Mouse (Mus musculus): ENCODE measurements at regions not wholly inside any gene's neighbourhood (a gene's known extent, or its start where the extent isn't known, plus 50 kb on each side); places are given as distances from the start of the nearest gene placed in this dataset.

DNA sequence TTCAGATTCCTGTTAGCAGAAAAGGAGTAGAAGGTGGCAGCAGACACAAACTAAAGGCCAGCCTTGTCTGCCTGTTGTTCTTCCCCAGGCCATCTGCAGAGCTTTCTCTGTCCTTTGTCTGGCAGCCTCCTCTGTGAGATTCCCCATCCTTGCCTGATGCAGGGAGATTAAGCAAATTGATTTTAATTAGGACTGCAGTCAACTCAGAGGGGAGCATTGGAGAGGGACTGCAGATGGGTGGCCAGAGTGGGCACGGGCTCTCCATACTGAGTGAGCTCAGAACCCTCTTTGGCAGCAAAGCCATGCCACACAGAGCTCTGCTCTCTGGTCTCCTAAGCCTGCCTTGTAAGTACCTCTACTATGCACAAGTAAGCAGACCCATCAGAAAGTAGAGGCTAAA is 158.5 kb downstream of the Maf start:
- no peak for DNase-seq (ENCODE audit: low read depth, low spot score)

DNA sequence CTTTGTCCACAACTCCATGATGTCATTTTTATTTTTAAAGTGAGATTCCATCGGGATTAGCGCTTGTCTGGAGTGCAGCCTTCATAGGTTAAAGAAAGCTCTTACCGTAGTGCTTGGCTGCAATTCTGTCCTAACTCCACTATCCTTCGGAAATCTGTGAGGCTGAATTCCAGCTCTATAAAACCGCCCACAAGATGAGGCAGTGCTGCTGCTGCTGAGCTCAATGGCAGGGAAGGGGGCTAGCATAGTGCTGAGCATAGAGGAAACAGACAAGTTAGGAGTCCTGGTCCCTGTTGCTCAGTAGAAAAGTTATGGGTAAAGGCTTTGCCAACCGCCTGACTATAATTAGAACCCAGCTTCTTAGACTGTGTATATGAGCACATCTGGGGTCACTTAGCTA is 163.5 kb downstream of the Maf start:
- peak; percentile 5 for DNase-seq (ENCODE audit: low read depth, low spot score)

DNA sequence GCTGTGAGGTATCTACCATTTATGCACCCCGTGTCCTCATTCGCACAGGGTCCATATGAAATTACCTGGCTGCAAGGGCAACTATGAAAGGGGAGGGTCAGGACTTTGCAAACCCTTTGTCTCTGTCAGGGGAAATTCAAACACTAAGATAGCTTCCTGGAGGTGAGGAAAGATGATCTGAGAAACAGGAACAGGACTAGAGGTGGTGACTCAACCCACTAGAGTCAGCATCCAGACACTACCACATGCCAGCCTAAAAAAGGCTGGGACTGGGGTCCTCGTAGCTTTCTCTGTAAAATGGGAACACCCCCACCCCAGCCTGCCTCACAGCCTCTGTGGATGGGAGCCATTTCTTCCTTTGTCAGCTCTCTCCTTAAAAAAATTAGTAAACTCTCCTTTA is 164.7 kb downstream of the Maf start:
- no peak for DNase-seq (ENCODE audit: low read depth, low spot score)

DNA sequence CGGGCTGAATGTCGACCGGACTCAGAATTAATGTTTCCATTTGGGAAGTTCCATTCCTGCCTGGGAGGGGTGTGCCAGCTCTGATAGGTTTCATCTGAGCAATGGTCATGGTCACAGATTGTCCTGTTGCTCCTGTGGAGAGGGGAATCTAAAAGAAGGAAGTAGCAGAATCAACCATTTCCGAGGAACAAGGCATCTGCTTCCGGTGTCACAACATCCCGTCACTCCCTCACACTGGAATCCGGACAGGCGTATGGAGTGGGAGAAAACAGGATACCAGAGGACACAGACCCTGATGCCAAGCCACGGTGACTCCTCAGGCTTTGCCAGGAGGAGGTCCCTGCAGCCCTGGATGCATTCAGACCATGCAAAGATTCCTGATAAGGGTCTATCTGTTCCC is 168.0 kb downstream of the Maf start:
- no peak for DNase-seq (ENCODE audit: low read depth, low spot score)

DNA sequence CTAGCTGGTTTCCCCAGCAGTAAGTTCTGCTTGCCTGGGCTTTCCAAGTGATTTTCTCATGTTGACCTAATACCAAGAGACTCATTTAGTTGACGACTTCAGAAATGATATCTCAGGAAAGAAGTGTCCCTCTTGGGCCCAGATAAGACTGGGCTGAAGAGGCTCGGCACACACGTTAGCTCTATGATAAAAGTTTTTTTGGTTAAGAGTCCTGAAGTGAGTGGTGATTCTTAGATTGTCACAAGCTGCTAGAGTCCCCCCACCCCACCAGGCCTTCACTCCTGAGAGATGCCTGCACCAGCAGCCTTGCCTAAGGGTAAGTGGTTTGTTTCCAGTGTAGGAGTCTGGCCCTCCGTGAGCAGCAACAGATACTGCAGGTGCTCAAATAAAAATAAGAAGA is 169.4 kb downstream of the Maf start:
- no peak for DNase-seq (ENCODE audit: low read depth, low spot score)

DNA sequence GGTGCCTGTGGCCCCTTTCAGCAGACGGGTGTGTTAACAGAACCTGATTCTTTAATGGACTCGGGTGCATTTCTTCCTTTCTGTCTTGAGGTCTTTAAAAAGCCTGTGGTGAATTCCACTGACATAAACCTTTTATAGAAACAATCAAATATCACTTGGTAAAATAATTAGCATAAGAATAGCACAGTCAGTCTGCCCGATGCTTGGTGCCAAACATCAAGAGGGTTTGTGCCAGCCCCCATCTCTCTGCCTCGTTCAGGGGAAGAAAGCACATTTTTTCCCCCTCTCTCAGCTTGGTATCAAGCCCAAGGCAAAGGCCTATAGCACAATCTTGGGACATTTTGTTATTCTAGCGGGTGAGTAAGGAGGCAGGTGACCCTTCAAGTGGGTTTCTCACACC is 169.8 kb downstream of the Maf start:
- DNase-seq (ENCODE audit: low read depth, low spot score) = no peak

DNA sequence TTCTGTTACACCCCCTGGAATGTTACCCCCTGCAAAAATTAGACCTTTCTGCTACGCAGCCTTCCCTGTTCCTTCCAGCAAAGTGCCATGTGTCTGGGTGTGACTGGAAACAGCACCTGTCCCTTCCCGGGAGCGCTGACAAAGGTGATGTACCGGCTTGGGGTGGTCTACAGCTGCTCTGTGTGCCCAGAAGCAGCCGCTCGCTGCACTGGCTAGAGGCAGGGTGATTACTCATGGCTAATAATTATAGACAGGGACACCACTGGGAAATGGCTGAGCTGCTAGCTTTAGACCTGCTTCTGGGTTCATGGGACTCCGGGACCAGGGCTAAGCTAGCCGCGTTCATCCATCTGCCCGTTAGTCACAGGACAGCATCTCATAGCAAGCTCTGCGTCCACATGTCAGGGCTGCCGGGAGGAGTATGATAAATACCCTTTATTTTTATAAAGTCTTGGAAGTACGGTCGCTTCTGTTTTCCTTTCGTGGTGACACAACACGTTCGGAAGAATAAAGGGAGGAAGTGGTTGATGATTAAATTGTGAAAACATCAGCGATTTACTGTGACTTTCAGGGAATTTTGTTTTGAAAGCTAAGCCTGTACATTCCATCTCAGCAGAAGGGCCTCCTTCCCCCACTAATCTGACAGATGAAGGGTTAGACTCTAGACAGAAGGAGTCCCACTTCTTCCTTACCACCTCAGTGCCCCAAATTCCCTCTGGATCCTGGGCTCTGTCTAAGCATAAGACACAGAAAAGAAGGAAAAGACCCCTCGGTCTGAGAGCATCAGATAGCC is 170.8 kb downstream of the Maf start:
- DNase-seq (ENCODE audit: low read depth, low spot score) = peak; percentile 6

DNA sequence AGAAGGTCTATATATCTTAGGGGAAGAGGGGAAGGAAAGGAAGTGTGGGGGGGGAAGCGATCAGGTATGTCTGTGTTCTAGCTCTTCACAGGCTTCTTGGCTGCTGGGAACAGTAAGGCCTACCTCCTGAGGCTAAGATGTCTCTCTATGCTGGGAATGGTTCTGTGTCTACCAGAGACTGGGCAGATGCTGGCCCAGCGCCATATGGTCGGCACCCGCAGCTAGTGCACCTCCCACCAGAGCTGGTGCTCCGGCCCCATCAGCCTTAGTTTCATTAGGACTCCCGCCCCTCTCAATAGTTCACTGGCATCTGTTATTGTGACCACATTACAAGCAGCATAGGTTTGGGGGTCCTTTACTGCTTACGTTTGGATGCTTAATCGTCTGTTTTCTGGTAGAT is 171.6 kb downstream of the Maf start:
- no peak for DNase-seq (ENCODE audit: low read depth, low spot score)

DNA sequence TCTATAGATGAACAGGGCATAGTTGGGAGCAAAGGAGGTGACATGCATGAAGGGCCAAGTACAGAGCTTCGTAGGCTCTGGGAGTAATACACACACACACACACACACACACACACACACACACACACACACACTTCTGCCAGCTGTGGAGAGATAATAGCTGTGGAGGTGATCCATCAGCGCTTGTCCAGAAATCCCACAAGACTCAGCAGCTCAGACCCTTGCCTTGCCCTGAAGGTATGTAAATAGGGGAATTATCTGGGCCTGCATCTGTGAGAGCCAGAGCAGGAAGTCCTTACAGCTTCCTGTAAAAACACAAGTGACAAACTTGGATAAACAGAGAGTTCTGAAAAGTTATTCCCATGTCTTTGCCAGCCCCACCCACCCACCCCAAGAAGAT is 173.6 kb downstream of the Maf start:
- no peak for DNase-seq (ENCODE audit: low read depth, low spot score)

DNA sequence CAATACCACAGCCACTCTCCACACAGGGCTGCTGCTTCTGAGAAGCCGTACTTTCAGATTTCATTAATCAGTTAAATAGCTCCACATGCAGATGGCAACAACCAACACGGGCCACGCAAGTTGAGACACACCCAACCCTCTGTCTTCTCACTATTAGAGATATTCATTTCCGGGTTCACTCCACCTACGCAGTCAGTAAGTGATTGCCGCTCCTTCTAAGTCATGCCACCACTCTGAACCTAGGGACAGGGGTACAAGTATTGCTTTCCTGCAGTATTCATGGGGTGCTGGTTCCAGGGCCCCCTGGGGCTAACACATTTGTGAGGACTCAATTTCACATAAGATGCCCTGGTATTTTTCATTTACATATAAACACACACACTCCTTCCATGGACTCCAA is 176.3 kb downstream of the Maf start:
- no peak for DNase-seq (ENCODE audit: low read depth, low spot score)

DNA sequence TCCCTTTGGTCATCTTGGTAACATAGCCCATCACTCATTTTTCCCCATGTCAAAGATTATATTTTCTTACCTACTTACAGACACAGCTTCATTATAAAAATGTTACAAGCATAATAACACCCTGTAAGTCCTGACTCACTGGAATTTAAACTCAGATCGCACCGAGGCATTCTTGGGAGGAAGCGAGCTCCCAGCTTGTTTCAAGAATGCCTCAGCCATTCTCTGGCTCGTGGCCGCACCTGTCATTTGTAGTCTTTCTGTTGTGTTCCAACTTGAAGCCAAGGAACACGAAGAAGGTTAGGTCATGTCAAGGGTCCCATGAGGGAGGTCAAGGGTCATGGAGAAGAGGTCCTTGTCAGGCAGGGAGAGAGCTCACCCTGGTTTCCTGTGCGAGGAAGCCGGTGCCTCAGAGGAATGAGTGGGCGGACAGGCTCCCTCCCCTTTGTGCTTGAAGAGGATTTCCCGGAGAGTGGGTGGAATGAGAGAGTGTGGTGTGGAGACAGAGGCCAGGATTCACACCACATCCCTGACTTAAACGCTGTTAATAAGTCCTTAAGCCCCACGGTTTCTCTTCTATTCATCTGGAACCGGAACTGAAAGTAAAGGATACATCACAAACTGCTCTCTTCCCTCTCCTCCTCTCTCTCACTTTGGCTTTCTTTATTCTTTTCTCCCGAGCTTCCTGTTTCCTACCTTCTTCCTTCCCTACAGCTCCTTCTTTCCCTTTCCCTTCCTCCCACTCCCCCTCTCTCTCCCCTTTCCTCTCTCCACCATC is 177.8 kb downstream of the Maf start:
- DNase-seq (ENCODE audit: low read depth, low spot score) = no peak

DNA sequence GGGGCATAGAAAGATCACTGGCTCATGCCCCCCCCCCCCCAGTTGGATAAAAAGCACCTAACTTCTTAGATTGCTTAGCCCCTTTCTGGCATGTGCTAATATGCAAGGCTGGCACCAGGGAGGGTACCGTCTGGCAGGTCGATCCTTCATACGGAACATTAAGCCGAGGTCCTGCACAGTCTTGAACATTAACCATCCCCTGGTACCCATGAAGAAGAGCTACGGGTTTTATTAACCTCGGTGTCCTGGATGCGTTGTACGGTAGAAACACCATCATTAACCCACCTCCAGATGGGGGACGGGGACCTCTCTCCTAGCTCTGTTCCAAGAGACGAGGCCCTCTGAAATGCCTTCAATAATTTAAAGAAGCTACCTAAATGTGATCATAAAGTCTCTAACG is 178.7 kb downstream of the Maf start:
- DNase-seq (ENCODE audit: low read depth, low spot score) = no peak

DNA sequence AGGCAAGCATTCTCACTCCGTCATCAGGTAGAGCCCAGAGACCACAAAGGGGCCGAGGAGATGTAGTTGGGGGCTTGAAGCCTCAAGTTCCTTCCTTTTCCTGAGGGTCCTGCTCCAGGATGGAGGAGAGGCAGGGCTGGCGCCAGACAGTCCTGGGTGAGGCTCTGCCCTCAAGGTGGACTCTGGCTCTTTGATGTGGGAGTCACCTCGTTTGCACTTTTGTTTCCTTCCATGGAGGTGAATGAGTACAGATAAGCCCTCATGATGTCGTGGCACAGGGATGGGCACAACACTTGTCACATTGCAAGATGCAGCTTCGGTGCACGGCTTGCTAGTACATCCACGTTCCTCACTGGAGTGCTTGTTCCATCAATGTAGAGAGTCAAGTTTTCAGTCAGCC is 182.4 kb downstream of the Maf start:
- no peak for DNase-seq (ENCODE audit: low read depth, low spot score)

DNA sequence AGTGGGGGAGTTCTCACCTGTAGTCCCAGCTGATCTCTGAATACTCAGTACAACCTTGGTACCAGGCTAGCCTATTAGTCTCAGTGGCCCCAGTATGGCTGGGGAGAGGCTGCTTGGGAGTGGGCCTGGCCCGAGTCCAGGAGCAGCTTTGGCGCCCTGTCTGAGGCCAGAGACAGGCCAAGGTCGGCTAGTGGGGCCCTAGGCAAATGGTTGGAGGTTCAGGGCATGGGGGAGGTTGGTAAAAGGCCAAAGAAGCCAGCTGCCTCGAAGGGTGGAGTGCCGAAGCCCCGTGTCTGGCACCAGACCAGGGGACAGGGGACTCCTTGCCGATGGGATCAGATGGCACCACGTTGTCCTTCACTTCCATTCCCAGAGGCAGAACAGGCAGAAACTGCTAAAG is 182.9 kb downstream of the Maf start:
- DNase-seq (ENCODE audit: low read depth, low spot score) = no peak

DNA sequence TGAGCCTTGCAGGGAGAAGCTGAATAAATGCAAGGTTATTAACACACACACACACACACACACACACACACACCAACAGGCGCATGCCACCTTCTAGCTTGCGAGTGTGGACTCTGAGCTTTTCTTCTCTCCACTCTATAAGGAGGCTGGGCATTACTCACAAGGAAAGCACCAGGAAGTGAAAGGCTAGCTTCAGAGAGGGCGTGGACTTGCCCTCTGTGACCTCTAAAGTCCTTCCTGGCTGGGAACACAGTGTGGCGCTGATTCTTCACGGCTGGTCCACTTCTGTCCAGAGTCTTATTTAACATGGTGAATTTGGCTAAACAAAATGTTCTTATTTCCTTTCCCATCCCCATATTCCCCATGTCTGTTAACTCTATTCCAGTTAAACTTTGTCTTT is 185.1 kb downstream of the Maf start:
- DNase-seq (ENCODE audit: low read depth, low spot score) = no peak

DNA sequence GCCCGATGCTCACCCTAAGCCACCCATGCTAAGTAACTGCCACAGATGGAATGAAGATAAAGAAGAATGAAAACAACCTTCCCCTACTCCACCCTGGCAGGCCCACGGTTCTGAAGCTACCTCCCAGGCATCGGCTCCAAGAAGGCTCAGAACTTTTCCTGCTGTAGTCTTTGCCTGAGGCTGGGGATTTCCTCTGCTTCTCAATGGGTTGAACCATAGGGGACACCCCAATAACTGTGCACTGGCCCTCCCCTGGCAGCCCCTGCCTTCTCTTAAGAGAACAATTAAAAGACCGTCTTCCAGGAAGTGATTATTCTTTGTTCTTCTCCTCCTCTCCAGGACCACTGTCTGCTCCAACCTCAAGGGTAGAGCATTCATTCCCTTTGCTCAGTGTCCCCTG is 191.9 kb downstream of the Maf start:
- DNase-seq (ENCODE audit: low read depth, low spot score) = no peak

DNA sequence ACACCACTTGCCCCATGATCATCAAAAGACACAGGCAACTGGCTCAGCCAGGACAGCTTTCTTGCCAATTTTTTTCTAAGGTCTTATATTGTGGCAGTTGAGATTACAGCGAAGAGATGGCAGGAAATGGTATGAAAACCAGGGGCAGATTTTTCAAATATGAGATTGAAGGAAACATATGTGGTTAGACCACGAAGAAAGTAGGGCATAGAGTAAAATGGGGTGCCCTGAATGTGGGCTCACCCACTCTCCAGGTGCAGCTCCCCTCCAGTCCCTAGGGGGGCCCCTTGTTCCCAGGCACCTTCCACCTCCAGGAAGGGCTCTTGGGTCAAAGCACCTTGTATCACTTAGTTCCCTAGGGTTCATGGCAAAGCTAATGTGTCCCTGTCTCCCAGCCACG is 193.1 kb downstream of the Maf start:
- DNase-seq (ENCODE audit: low read depth, low spot score) = no peak

DNA sequence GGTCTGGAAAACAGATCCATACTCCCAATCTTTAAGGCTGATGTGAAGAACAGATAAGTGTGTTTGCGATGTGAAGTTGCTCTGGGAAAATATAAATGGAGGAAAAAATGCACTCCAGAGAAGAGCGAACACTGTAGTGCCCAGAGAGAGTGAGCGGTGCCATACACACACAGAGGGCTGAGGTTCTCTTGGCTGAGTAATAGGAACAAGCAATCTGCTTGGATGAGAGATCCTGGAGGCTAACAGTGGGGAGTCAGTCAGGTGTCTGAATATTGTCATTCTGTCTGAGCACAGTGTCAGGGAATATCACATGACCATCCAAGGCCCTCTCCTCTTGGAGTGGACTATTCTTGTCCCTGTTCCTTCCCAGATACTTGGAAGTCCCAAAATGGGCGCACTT is 200.4 kb downstream of the Maf start:
- DNase-seq (ENCODE audit: low read depth, low spot score) = no peak

DNA sequence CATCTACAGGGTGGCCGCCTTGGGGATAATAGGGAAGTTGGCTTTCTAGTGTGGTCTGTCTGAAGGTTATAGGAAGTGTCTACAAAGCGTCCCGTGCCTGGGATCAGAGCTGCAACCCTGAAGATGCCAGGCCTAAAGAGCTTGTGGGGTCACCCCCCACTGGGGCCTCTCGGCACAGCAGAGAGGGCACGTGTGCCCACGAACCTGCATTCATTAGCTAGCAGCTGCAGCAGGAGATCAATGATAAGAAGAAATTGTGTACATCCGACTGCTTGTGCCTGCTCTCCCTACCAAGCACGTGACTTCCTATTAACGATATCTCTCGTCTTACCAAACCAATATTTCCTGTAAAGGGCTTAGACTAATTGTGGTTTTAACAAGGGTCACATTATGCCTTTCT is 200.9 kb downstream of the Maf start:
- no peak for DNase-seq (ENCODE audit: low read depth, low spot score)

DNA sequence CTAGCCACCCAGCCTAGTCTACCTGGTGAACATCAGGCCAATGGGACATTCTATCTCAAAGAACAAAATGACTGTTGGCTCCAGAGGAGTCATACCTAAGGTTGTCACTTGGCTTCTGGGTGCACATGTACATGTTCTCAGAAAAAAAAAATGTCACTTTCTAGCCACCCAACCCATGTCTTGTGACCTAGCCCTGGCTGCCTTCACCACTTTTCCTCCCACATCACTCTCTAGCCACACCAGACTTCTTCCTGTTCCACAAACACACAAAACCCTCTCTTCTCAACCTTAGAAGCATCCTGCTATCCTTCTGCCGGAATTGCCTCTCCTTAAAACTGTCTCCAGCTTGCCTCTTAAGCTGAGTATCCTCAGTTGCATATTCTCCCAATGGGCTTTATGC is 211.6 kb downstream of the Maf start:
- DNase-seq (ENCODE audit: low read depth, low spot score) = no peak

DNA sequence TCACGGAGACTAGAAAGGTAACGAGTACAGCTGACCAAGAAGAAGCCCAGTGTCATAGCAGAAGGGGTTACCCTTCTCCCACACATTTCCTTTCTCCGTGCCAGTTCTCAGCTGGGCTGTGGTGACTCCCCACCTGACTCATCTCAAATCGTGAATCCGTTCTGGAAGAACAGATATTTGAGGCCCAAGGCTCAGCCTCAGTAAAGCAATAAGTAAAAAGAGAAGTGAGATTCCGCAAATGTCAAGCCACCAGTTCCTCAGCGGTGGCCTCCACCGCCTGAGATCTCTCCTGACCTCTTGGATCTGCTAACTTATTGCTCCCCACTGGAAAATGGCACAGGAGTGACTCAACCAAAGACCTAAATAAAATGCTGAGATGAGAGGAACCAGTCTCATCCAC is 213.2 kb downstream of the Maf start:
- no peak for DNase-seq (ENCODE audit: low read depth, low spot score)

DNA sequence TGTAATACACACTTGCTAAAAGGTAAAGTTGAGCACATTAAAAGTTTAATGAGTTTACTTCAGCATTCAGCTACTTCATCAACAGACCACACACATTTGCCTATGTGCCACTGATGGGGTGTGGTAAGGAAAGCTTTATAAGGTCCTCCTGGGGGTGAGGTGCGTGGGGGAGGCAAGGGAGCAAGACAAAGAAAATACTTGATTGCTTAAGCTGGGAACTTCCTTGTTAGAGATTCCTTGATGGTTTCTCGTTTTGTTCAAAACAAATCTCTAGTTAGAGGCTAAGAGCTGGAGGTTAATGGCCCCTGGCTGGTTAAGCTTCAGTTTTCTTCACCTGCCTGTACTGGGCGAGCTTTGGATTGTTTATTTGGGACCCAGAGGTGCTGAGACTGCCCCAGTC is 220.7 kb downstream of the Maf start:
- DNase-seq (ENCODE audit: low read depth, low spot score) = no peak

DNA sequence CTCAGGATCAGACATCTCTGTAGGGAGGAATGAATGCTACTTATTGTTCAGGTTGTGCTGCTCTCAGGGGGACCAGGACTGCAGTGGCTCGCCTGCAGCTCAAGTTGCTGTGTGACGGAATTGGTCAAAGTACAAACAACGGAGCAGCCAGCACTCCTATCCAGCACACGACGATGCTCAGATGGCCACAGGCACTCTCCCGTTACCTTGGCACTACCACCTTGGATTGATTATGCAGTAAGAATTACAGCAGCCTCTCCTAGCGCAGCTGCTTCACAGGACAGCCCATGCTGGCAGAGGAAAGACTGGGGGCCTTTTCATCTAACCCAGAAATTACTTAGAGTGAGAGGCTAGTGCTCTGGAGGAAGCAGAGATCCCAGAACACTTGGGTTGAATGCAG is 226.5 kb downstream of the Maf start:
- DNase-seq (ENCODE audit: low read depth, low spot score) = no peak
